ENCODE assay signal across 8 mouse cellular contexts in the genomic region with DNA sequence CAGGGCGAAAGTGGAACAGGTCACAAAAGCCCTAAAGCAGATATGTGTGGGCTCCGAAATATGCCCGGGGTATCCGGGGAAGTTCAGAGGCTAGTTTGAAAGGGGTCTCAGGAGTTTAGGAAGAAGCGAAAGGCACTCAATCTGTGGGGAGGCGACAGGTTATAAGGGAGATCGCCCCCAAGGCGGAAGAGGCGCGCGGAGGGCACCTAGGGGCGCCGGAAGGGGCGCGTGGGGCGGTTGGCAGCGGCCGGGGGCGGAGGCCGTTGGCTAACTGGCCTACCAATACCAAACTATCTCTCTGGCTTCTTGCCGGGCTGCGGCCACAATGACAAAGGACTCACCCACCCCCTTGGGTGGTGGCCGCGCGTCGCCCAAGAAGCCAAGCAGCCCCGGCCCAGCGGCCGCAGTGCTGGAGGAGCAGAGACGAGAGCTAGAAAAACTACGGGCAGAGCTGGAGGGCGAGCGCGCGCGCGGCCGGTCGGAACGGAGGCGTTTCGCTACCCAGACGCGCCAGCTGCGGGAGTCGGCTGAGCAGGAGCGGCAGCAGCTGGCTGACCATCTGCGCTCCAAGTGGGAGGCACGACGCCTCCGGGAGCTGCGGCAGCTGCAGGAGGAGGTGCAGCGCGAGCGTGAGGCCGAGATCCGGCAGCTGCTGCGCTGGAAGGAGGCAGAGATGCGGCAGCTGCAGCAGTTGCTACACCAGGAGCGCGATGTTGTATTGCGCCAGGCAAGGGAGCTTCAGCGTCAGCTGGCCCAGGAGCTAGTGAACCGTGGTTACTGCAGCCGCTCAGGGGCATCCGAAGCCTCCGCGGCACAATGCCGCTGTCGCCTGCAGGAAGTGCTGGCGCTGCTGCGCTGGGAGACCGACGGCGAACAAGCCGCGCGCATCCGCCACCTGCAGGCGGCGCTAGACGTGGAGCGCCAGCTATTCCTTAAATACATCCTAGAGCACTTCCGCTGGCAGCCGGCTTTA. TPM values are rescaled to one million over a fixed set of nuclear protein-coding genes. Genes with fewer than 3 reads are reported as not detected.
DNase-seq lines count a peak whose midpoint lies in the region; ATAC-seq lines count a peak whose summit lies in the region.

A gene (plus strand): TSS at position 215 of the 973 bp plus-strand sequence.

- H3K36me3 ChIP-seq in hindbrain, embryonic 12.5 days, result no peaks in the 10 kb centered on the region

- H3K4me2 ChIP-seq in hindbrain, embryonic 12.5 days (replicated peaks), result peak within 1 kb of the TSS; percentile 92

- peak; percentile 91 for ATAC-seq in hindbrain, embryonic 12.5 days (ENCODE audit: low FRiP score)

- peaks cover 21% of the 10 kb centered on the region for H3K4me1 ChIP-seq in hindbrain, embryonic 12.5 days

- H3K27me3 ChIP-seq in hindbrain, embryonic 12.5 days, result peaks cover 22% of the 10 kb centered on the region

- peak; percentile 88 for DNase-seq in Muller cell, postnatal 12 days (ENCODE audit: inconsistent ontology term)
- DNase-seq in cerebellum, postnatal 10 days, result peak; percentile 93 to 95
- DNase-seq in frontal cortex, postnatal 10 days (ENCODE audit: low spot score in 2 of 2), result peak; percentile 72 to 84
- DNase-seq in layer of hippocampus, postnatal 14 days (ENCODE audit: low spot score in 2 of 2), result peak; percentile 87 to 90
- DNase-seq in lung, postnatal 10 days, result peak; percentile 86
- DNase-seq in ovary, postnatal 36 days (ENCODE audit: low spot score), result peak; percentile 85
- DNase-seq in thymus, postnatal 14 days, result peak; percentile 87

- peak within 1 kb of the TSS; percentile 75 for H3K9ac ChIP-seq in hindbrain, embryonic 12.5 days

- peak within 1 kb of the TSS; percentile 92 for H3K27ac ChIP-seq in hindbrain, embryonic 12.5 days

- 2% methylated on average over 84 of the region's 85 CpGs for WGBS in hindbrain, embryonic 12.5 days

- no peaks in the 10 kb centered on the region for H3K9me3 ChIP-seq in hindbrain, embryonic 12.5 days (replicated peaks)

- H3K4me3 ChIP-seq in hindbrain, embryonic 12.5 days, result peak within 1 kb of the TSS; percentile 60

RNA-seq across cellular contexts. Expression of the gene that starts here (rescaled TPM):
- polyA plus RNA-seq in hindbrain, embryonic 12.5 days (2016; fragmentation: Nextera tagmentation; extraction: Ambion mirVana), result 1.3 and 2.0 TPM in 2 replicates
- total RNA-seq in layer of hippocampus, postnatal 14 days (2021), result 1 to 10 TPM; 2.5 to 3.1 TPM

Comparison
In these comparisons a context has a peak if more than half of its experiments do, and no peak if none do; other contexts are left out.
1. Peak in every context shown above with its lines: DNase-seq, ATAC-seq, H3K4me3 ChIP-seq and H3K27ac ChIP-seq.